Mouse (Mus musculus) liver, embryonic 14.5 days (tissue): Measurements from ENCODE around the gene Fkbp2.

Experiments used
- CTCF ChIP-seq: IDR thresholded peaks from 2 replicates; pipeline ENCODE4 v1.5.1; 2016; ENCODE audit warnings: antibody characterized with exemption, low read depth, control low read depth
- EP300 ChIP-seq: IDR thresholded peaks from 2 replicates; pipeline ENCODE4 v1.6.1; 2016; ENCODE audit warnings: antibody characterized with exemption, low read depth

- TF ChIP-seq CTCF, result no peak
- TF ChIP-seq EP300, result no peak
Observed at GRCm38 (mm10) chr19:6987061-6987903, 7.0 kb upstream of the Fkbp2 start, which contains the start of gene Vegfb.
